Mouse (Mus musculus) ES-E14 (cell line): ENCODE results near the gene Gm28845. TPM values are rescaled to one million over a fixed set of nuclear protein-coding genes. Genes with fewer than 3 reads are reported as not detected.

ENCODE experiments used
- DNase-seq: peaks from one replicate; pipeline ENCODE4 v3.0.0-alpha.2; 2013; ENCODE audit warnings: low read depth, low spot score
- H3K27ac ChIP-seq: 2 replicates; pipeline ENCODE4 v1.5.1; 2012; ENCODE audit warnings: low read depth, mild to moderate bottlenecking, low read length, moderate library complexity, mixed read lengths; ENCODE audit not compliant: poor library complexity, insufficient read depth, severe bottlenecking
- H3K36me3 ChIP-seq: 2 replicates; pipeline ENCODE4 v1.6.1; 2012; ENCODE audit warnings: mild to moderate bottlenecking, low read length, moderate library complexity, mixed read lengths; ENCODE audit not compliant: control insufficient read depth, poor library complexity, insufficient read depth, severe bottlenecking
- H3K4me1 ChIP-seq, 2 experiments: fragments of 150-350 bp in 1 of 2; sonication (generic) in 1 of 2; 2 replicates each; pipeline ENCODE4 v1.6.1; 2012; ENCODE audit warnings: low read length in 2 of 2, mild to moderate bottlenecking in 1 of 2, mixed read lengths in 1 of 2; ENCODE audit not compliant: control insufficient read depth in 2 of 2, insufficient read depth in 2 of 2, poor library complexity in 1 of 2
- H3K4me3 ChIP-seq, 2 experiments: fragments of 150-350 bp in 1 of 2; sonication (generic) in 1 of 2; 2 replicates each; pipeline ENCODE4 v1.5.1; 2012; ENCODE audit warnings: low read length in 2 of 2, low read depth in 1 of 2, mild to moderate bottlenecking in 1 of 2, mixed read lengths in 1 of 2; ENCODE audit not compliant: insufficient read depth in 1 of 2, poor library complexity in 1 of 2, severe bottlenecking in 1 of 2
- H3K9ac ChIP-seq: 2 replicates; pipeline ENCODE4 v1.6.1; 2012; ENCODE audit warnings: low read depth, mild to moderate bottlenecking, low read length, mixed read lengths; ENCODE audit not compliant: poor library complexity, insufficient read depth, severe bottlenecking
- H3K9me3 ChIP-seq: fragments of 150-350 bp; sonication (generic); 2 replicates; pipeline ENCODE4 v1.6.1; 2012; ENCODE audit warnings: low read depth, mild to moderate bottlenecking, low read length; ENCODE audit not compliant: control insufficient read depth, insufficient read depth
- CHD2 ChIP-seq: IDR thresholded peaks from 2 replicates; pipeline ENCODE4 v1.6.1; 2014; ENCODE audit warnings: mild to moderate bottlenecking, low read depth, low read length, inconsistent platforms
- HCFC1 ChIP-seq: IDR thresholded peaks from 2 replicates; pipeline ENCODE4 v1.6.1; 2012; ENCODE audit warnings: low read length, inconsistent platforms, borderline replicate concordance; ENCODE audit not compliant: insufficient read depth
- MAFK ChIP-seq: IDR thresholded peaks from 2 replicates; pipeline ENCODE4 v1.6.1; 2014; ENCODE audit warnings: mild to moderate bottlenecking, low read depth, low read length, inconsistent platforms; ENCODE audit not compliant: insufficient read depth
- ZC3H11A ChIP-seq: IDR thresholded peaks from 2 replicates; pipeline ENCODE4 v1.6.1; 2012; ENCODE audit warnings: low read depth, mild to moderate bottlenecking, inconsistent platforms, low read length, borderline replicate concordance
- ZNF384 ChIP-seq: IDR thresholded peaks from 2 replicates; pipeline ENCODE4 v1.6.1; 2012; ENCODE audit warnings: low read depth, low read length, inconsistent platforms
- in situ Hi-C, 2 experiments: fragments of 600-800 bp; cut with MboI; formaldehyde crosslinking; loops; one replicate each; pipeline ENCODE4 v1.15.1; 2025; ENCODE audit warnings: low sequenced_read_pairs in 2 of 2, inconsistent platforms in 1 of 2; ENCODE audit not compliant: unreplicated experiment in 2 of 2
- total RNA-seq: library from RNA; depleted of rRNA; stranded (reverse); fragments of 300-350 nt; gene quantifications from 2 replicates; pipeline ENCODE4 v1.2.3, GENCODE M21; 2012

The Gm28845 gene
- total RNA-seq, 1 experiment: 0.58 TPM

DNA sequence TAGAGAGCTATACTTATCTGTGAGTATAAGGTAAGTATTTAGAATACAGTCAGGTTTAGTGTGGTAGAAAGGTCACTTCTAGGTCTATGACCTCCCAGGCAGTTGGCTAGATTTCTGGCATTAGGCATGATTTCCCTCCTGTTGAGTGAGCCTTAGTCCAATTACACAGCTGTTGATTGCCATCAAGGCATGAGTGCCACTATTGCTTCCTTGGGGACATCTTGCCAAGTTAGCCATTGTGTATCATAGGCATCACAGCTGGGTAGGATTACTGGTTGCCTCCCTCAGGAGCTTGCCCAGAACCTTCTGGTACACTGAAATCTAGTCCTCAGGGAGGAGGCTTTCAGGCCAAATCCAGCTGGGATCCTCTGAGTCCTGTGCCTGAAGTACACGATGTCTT, 13.5 kb upstream of the Gm28845 start:
- no peak for DNase-seq
- no peak overlapping the region for H3K27ac ChIP-seq
- no peaks in the 10 kb centered on the region for H3K36me3 ChIP-seq
- no peak for TF ChIP-seq ZC3H11A
- TF ChIP-seq HCFC1: no peak
- TF ChIP-seq ZNF384: no peak
- no peak for TF ChIP-seq CHD2
- TF ChIP-seq MAFK: no peak
- H3K9me3 ChIP-seq: no peaks in the 10 kb centered on the region
- no peak overlapping the region for H3K4me3 ChIP-seq
- H3K4me1 ChIP-seq: no peaks in the 10 kb centered on the region
- no peak overlapping the region for H3K9ac ChIP-seq
- in situ Hi-C loops: no loop called here

DNA sequence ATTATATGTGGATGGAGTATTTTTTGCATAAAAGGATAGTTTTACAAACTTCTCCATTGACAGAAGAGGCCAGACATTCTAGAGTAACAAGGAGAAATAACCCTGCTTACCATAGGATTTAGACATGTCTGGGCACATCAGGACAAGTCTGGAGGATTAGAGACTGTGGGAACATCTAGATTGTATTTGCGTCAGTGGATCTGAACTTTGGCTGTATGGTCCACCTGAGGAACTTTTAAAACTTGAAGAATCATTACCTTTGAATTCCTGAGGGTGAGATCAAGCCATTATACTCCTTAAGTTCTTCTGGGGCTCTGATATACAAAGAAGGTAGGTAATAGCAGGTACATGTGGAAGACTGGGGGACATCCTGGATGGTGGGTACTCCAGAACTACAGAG, 12.3 kb upstream of the Gm28845 start:
- no peak overlapping the region for H3K4me3 ChIP-seq
- in situ Hi-C loops: no loop called here
- H3K9ac ChIP-seq: no peak overlapping the region
- no peaks in the 10 kb centered on the region for H3K36me3 ChIP-seq
- H3K27ac ChIP-seq: no peak overlapping the region
- H3K4me1 ChIP-seq: no peaks in the 10 kb centered on the region
- H3K9me3 ChIP-seq: no peaks in the 10 kb centered on the region
- TF ChIP-seq MAFK (no peak), HCFC1 (no peak), ZC3H11A (no peak)
- no peak for DNase-seq

DNA sequence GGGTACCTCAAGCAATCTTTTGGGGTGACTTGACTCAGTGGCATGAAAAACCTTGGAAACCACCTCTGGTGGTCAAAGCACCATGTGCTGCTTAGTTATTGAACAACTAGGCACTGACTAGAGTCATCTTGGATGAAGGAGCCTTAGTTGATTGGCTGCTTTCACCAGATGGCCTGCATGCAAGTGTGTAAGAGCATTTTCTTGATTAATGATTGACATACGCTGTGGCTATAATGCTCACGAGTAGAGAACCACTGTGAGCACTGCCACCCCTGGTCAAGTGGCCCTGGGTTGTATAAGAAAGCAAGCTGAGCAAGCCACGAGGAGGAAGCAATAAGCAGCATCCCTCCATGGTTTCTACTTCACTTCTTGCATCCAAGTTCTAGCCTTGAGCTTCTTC, 10.9 kb upstream of the Gm28845 start:
- TF ChIP-seq MAFK (no peak), CHD2 (no peak), ZC3H11A (no peak), HCFC1 (no peak), ZNF384 (no peak)
- no peak overlapping the region for H3K4me3 ChIP-seq
- H3K4me1 ChIP-seq: no peaks in the 10 kb centered on the region
- H3K36me3 ChIP-seq: no peaks in the 10 kb centered on the region
- in situ Hi-C loops: no loop called here
- H3K27ac ChIP-seq: no peak overlapping the region
- H3K9me3 ChIP-seq: no peaks in the 10 kb centered on the region
- H3K9ac ChIP-seq: no peak overlapping the region
- no peak for DNase-seq

DNA sequence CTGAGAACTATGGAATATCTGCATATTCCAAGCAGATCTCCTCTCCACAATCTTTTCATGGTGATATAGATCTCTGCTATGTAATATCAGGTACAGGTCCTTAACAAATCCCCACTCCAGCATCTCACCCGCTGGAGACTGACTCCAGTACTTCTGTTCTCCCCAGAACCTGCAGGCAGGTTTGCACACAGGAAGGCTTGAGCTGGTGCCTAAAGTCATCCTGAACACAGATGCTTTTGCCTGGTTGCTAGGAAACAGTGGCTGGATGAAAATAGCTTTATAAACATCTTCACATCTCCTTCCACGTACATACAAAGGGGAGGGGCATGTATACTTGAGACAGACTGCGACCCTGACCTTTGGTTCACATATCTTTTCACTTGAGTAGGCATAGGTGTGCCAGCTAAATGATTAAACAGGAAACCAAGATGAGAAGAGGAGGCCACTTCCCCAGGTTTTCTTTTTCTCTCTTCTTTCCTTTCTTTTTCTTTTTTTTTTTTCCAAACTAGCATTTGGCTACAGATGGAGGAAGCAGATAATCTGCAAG, 10.3 kb upstream of the Gm28845 start:
- Histone ChIP-seq H3K4me3 (no peak overlapping the region), H3K36me3 (no peaks in the 10 kb centered on the region)
- TF ChIP-seq ZNF384 (no peak), HCFC1 (no peak), MAFK (no peak), ZC3H11A (no peak), CHD2 (no peak)

DNA sequence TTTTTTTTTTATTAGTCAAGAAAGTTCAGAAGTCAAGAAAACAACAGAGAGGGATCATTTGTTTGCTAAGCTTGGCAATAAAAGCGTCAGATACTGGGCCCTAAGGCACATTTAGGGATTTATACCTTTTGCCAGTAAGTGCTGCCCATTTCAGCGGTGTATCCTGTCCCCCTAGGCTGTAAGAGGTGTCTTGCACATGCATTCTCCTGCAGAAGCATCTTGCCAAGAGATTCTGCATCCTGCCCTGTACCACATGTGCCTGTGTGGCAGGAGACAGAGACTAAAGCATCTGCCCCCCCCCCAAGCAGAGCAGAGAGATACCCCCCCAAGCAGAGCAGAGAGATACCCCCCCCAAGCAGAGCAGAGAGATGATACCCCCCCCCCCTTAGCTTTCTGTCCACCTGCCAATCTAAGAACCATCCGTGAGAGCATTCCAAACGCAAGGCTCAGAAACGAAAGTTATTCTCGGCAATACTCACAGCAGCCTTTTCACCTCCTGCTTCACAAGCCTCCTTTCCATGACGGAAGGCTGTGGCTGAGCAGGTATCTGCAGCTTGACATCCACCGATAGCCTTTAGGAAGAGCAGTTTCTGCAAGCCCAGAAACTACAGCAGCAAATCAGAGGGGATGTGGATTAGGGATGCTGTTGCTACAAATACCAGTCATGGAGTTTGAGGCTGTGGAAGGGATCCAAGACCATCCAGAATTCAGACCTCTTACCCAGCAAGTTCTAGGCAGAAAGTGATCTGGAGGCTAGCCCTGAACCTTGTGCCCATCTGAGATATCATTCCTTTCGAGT, 3.4 kb upstream of the Gm28845 start, which contains the start of gene D630023F18Rik:
Gene D630023F18Rik (minus strand): TSS at position 641 of the 799 bp plus-strand sequence.
- H3K9ac ChIP-seq: no peak within 1 kb of the TSS
- DNase-seq: no peak
- H3K27ac ChIP-seq: no peak within 1 kb of the TSS
- in situ Hi-C loops: no loop called here
- H3K4me1 ChIP-seq: no peaks in the 10 kb centered on the region
- no peaks in the 10 kb centered on the region for H3K9me3 ChIP-seq
- no peaks in the 10 kb centered on the region for H3K36me3 ChIP-seq
- no peak within 1 kb of the TSS for H3K4me3 ChIP-seq
- TF ChIP-seq ZC3H11A: no peak
- TF ChIP-seq ZNF384: no peak
- no peak for TF ChIP-seq CHD2
- TF ChIP-seq MAFK: no peak
- no peak for TF ChIP-seq HCFC1

More for the DNA sequence above, 10.3 kb upstream of the Gm28845 start:
- Histone ChIP-seq H3K4me1 (no peaks in the 10 kb centered on the region), H3K27ac (no peak overlapping the region), H3K9ac (no peak overlapping the region), H3K9me3 (no peaks in the 10 kb centered on the region)
- in situ Hi-C loops: no loop called here
- no peak for DNase-seq
